Mouse (Mus musculus) retina, adult 2 months (tissue): ENCODE data around the gene Smarce1.

ENCODE experiments used
- DNase-seq: peaks from one replicate; pipeline ENCODE4 v3.0.0-alpha.2; 2012; ENCODE audit warnings: low read depth, low spot score

The Smarce1 gene

DNA sequence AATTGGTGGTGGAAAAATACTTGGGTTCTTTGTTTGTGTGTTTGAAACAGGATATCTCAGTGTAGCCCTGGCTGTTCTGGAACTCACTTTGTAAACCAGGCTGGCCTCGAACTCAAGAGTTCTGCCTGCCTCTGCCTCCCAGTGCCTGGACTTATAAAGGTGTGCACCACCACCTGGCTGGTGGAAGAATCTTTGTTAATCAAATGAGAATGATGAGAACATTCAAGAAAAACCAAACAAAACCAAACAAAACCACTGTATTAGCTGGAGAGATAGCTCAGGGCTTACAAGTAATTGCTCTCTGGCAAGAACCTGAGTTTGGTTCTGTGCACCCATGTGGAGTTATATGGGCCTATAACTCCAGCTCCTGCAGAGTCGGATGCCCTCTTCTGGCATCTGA is 61.4 kb downstream of the Smarce1 start:
- no peak for DNase-seq

DNA sequence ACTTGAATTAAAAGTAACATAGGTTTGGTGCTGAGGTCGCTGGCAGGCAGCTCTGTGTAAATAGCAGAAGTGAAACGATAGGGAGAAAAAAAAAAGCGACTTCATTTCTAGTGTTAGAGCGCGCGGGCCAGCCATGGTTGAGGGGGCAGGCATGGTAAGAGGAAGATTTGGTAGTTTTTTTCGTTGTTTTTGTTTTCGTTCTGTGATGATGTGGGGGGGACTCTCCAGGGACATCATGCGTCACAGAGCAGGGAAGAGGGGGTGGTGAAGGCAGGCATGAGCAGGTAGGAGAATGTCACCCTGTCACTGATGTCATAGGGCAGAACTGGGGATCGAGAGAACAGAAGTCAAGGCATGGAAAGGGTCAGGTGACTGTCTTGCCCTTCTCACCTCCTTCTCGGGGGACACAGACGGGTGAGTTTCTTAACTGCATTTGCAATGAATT is 62.8 kb downstream of the Smarce1 start:
- DNase-seq: no peak

DNA sequence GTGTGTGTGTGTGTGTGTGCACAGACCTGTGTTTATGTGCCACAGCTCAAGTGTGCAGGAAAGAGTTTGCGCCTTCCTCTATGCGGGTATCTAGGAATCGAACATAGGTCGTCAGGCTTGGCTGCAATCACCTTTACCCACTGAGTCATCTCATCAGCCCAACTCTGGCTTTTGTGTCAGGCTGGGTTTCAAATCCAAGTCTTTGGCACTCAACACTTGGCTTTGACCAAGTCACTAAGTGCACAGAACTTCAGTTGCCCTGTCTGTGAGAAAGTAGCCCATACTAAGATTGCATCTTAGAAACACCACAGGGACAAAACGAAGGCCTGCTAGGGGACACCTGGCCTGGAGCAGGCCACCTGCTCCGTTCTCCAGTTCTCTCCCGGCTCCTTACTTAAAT is 63.2 kb downstream of the Smarce1 start:
- no peak for DNase-seq

DNA sequence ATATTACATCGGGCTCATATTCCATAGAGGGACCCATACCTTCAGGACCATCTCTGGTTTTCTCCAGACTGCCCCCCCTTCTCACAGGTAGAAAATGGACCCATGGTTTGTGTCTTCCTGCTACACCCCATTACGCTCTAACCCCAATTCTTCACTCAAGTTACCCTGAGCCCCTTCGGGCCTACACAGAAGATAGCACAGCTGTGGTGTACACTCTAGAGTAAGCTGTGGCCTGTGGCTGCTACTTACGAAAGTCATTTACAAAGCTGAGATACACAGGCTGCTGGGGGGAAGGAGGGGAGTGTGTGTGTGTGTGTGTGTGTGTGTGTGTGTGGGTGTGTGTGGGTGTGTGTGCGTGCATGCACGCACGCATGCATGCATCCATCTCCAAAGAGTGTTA is 64.6 kb downstream of the Smarce1 start:
- DNase-seq: no peak

DNA sequence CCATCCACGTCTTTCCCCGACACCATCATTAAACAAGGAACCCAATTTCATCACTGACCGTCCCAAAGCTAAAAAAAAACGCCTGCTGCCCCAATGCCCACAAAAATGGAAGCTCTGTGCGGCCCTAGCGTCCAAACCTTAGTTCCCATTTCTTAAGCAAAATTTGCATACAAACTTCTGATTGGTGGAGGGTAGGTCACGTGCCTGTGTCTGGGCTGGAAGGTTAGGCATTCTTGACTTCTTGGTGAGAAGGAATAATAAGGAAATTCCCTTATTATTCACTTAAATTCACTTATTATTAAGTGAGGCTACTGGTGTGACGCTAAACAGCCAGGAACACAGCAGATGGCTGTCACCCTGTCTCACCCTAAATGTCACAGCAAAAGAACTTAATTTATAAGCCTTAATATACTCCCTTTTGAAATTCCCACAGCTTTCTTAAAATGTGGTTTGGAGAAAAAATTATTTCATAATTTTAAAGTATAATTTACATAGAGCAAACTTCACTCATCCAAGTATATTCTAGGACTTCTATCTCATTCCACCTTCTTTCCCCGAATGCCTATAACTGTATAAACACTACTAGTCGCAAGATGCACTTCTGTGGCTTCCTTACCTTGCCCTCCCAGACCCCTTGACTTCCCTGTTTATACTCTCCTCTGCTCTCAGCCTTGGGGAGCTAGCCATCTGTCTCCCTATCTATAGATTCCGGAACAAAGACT is 65.6 kb downstream of the Smarce1 start:
- DNase-seq: no peak

DNA sequence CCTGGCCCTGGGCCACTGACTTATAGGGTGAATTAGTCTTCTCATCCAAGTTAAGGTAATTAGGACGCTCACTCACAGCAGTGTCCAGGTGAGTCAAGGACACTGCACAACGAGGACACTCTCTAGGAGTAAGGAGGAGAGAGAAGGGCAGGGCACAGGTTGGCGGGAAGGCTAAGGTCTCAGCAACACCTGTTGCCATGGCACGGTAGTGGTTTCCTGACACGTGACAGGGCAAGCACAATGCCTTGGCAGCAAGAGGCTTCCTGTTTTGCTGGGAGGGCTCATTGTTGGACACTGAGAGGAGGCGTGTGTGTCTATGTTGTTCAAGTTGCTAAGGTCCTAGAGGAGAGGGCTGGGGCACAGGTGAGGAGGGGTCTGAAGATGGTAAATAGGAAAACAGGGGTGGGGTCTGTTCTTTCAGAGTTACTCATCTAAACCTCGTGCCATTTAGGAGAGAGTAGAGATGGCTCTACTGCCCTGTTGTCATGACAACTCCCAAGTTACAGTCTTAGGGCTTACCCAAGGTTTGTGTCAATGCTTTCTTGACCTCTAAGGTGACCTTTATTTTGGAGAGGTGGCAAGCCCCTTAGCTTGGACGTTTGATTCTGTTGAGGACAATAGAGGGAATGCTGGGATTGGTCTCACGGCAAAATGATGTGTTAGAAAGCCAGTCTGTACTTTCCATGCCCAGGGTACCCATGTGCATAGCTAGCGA is 67.7 kb downstream of the Smarce1 start:
- no peak for DNase-seq

DNA sequence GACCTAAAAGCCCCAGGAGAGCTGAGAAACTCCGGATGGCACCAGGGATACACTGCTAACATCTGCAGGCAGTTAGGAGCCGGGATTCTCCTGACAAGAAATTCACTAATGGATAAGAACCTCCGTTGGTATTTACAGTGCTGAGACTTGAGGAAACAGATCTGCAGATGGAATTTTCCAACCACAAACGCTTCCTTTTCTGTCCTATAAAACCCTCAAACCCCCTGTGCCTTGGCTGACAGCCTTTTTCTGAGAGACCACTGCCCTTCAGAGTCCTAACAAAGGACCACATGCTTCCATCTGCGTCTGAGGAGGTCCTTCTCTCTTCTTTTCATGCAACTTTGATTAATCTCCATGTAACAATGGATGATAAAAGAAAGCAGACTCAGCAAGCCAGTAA is 69.2 kb downstream of the Smarce1 start:
- no peak for DNase-seq

DNA sequence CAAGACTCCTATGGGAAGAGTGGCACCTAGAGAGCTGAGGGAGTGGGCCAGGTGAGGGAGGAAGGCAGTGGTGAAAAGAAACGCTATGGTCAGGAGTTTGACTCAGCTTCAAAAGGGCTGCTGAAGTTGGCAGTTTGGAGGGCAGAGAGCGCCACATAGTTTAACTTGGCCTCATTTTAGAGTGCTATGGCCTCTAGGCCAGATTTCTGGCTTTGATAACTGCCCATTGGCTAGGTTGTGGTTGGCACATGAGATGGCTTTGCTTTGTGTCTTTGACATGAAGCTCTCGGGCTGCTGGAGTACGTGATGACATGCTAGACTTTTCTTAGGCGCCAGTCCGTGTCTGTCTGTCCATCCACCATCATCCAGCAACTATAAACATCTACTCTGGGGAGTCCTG is 70.6 kb downstream of the Smarce1 start:
- DNase-seq: no peak
